ENCODE assay signal across 10 mouse cellular contexts in genomic region chr8:71374616-71375206, GRCm38 (mm10). TPM values are rescaled to one million over a fixed set of nuclear protein-coding genes. Genes with fewer than 3 reads are reported as not detected.
DNase-seq lines count a peak whose midpoint lies in the region; ATAC-seq and TF ChIP-seq lines count a peak whose summit lies in the region.
"Had no signal": no experiment of that assay in that cellular context is flagged by ENCODE, and none has a peak within 500 bp of the region (broad histone marks: within the 10 kb centered on the region; RNA-seq: fewer than 3 reads in every experiment).

No protein-coding gene starts in this region.

- intact Hi-C loops in gastrocnemius, adult 2 months (cut with DNase I), result loop anchor here (5.0 kb wide), 2 partner anchors 33 to 93 kb away; partner anchors contain the start of genes Ankle1 and Dda1
- intact Hi-C loops in gastrocnemius, postnatal 14 days (cut with DNase I; ENCODE audit: low total_unique reads), result loop anchor here (5.0 to 10.0 kb wide), 2 partner anchors 33 to 90 kb away; partner anchors contain the start of genes Abhd8, Ankle1, Dda1 and Mrpl34

- H3K9ac ChIP-seq in kidney, postnatal 0 days (ENCODE audit: low read depth, low read length), result no peak overlapping the region

- peaks cover 50% of the 10 kb centered on the region for H3K4me1 ChIP-seq in kidney, postnatal 0 days (replicated peaks; ENCODE audit: insufficient read depth, low read length)

- 62% methylated on average over 17 of the region's 17 CpGs for WGBS in kidney, postnatal 0 days

- no peak overlapping the region for H3K4me2 ChIP-seq in kidney, postnatal 0 days (ENCODE audit: low read length)

- H3K27ac ChIP-seq in gastrocnemius, adult 2 months, result peak overlapping the region; percentile 54
- H3K27ac ChIP-seq in kidney, postnatal 0 days, result no peak overlapping the region
- no peak overlapping the region for H3K27ac ChIP-seq in layer of hippocampus, adult 2 months

- H3K4me3 ChIP-seq in gastrocnemius, adult 2 months, result no peak overlapping the region
- H3K4me3 ChIP-seq in kidney, postnatal 0 days (replicated peaks; ENCODE audit: low read depth, low read length), result no peak overlapping the region
- H3K4me3 ChIP-seq in layer of hippocampus, adult 2 months, result no peak overlapping the region

- peak; percentile 48 for DNase-seq in gastrocnemius, adult 2 months
- DNase-seq in gastrocnemius, postnatal 14 days, result no peak
- peak; percentile 67 for DNase-seq in testis, postnatal 10 days (ENCODE audit: low spot score)
- no peak for DNase-seq in testis, postnatal 14 days (ENCODE audit: low spot score)
- peak; percentile 71 for DNase-seq in kidney, postnatal 0 days (ENCODE audit: low spot score)
- no peak for DNase-seq in layer of hippocampus, postnatal 36 days
- no peak for DNase-seq in layer of hippocampus, adult 2 months (ENCODE audit: low spot score in 2 of 2)
- no peak for DNase-seq in layer of hippocampus, adult 18-20 months (ENCODE audit: low spot score in 2 of 2)
- DNase-seq: right cerebral cortex, postnatal 14 days had no signal

- no peak for ATAC-seq in kidney, postnatal 0 days (replicated peaks; ENCODE audit: low FRiP score, low read depth)

- no peak for TF ChIP-seq CTCF in gastrocnemius, adult 2 months (IDR thresholded peaks at IDR 0.05)
- TF ChIP-seq CTCF in kidney, postnatal 0 days (IDR thresholded peaks at IDR 0.05; ENCODE audit: low read depth), result no peak
- TF ChIP-seq CTCF in layer of hippocampus, adult 2 months (conservative IDR thresholded peaks at IDR 0.05), result no peak

- peaks cover 40% of the 10 kb centered on the region for H3K36me3 ChIP-seq in kidney, postnatal 0 days (ENCODE audit: insufficient read depth, low read length)

- H3K9me3 ChIP-seq in kidney, postnatal 0 days (replicated peaks; ENCODE audit: low read length), result no peaks in the 10 kb centered on the region
- H3K9me3 ChIP-seq: midbrain, embryonic 12.5 days had no signal

- no peaks in the 10 kb centered on the region for H3K27me3 ChIP-seq in kidney, postnatal 0 days (ENCODE audit: insufficient read depth, low read length)

RNA-seq across cellular contexts. Expression of gene Ocel1, which starts 3.6 kb away (rescaled TPM):
- total RNA-seq in gastrocnemius, adult 2 months (2021), result 1 to 10 TPM; 6.0 to 8.4 TPM
- total RNA-seq in gastrocnemius, postnatal 14 days (2021), result 1 to 10 TPM; 5.9 to 7.5 TPM
- 8.1 and 8.4 TPM in 2 replicates for polyA plus RNA-seq in kidney, postnatal 0 days (2015; fragmentation: Nextera tagmentation; extraction: Ambion mirVana)
- total RNA-seq in layer of hippocampus, postnatal 36 days (2021), result 10 to 100 TPM; 12.1 to 14.1 TPM
- total RNA-seq in layer of hippocampus, adult 2 months (2021), result 10 to 100 TPM; 15.4 to 15.9 TPM
- 10 to 100 TPM; 14.3 to 17.9 TPM for total RNA-seq in layer of hippocampus, adult 18-20 months (2021)

RNA-seq across cellular contexts. Expression of gene Nr2f6, which starts 7.0 kb away (rescaled TPM):
- 10 to 100 TPM; 19.6 to 21.9 TPM for total RNA-seq in gastrocnemius, adult 2 months (2021)
- total RNA-seq in gastrocnemius, postnatal 14 days (2021), result 10 to 100 TPM; 16.0 to 21.5 TPM
- polyA plus RNA-seq in kidney, postnatal 0 days (2015; fragmentation: Nextera tagmentation; extraction: Ambion mirVana), result 110 and 138 TPM in 2 replicates
- total RNA-seq in layer of hippocampus, postnatal 36 days (2021), result 10 to 100 TPM; 42.6 to 47.1 TPM
- 10 to 100 TPM; 41.9 TPM for total RNA-seq in layer of hippocampus, adult 2 months (2021)
- 10 to 100 TPM; 44.6 to 46.5 TPM for total RNA-seq in layer of hippocampus, adult 18-20 months (2021)

RNA-seq across cellular contexts. Expression of gene Use1, which starts 8.1 kb away (rescaled TPM):
- total RNA-seq in gastrocnemius, adult 2 months (2021), result 100 to 1,000 TPM in 1 of 2 experiments, 10 to 100 TPM in 1; 79.7 to 104 TPM
- 10 to 100 TPM; 96.4 to 100.0 TPM for total RNA-seq in gastrocnemius, postnatal 14 days (2021)
- polyA plus RNA-seq in kidney, postnatal 0 days (2015; fragmentation: Nextera tagmentation; extraction: Ambion mirVana), result 129 and 140 TPM in 2 replicates
- 100 to 1,000 TPM; 105 to 108 TPM for total RNA-seq in layer of hippocampus, postnatal 36 days (2021)
- 100 to 1,000 TPM; 107 to 117 TPM for total RNA-seq in layer of hippocampus, adult 2 months (2021)
- total RNA-seq in layer of hippocampus, adult 18-20 months (2021), result 100 to 1,000 TPM; 111 to 127 TPM

RNA-seq across cellular contexts. Expression of gene Ushbp1, which starts 20.9 kb away (rescaled TPM):
- total RNA-seq in gastrocnemius, adult 2 months (2021), result 1 to 10 TPM; 6.4 to 9.3 TPM
- 10 to 100 TPM; 11.0 to 12.9 TPM for total RNA-seq in gastrocnemius, postnatal 14 days (2021)
- 18.8 and 20.4 TPM in 2 replicates for polyA plus RNA-seq in kidney, postnatal 0 days (2015; fragmentation: Nextera tagmentation; extraction: Ambion mirVana)
- total RNA-seq in layer of hippocampus, postnatal 36 days (2021), result 1 to 10 TPM; 3.6 to 5.1 TPM
- total RNA-seq in layer of hippocampus, adult 2 months (2021), result 1 to 10 TPM; 3.3 to 4.3 TPM
- 1 to 10 TPM; 3.3 TPM for total RNA-seq in layer of hippocampus, adult 18-20 months (2021)

RNA-seq across cellular contexts. Expression of gene Babam1, which starts 21.9 kb away (rescaled TPM):
- total RNA-seq in gastrocnemius, adult 2 months (2021), result 10 to 100 TPM; 60.8 to 69.6 TPM
- 10 to 100 TPM; 61.3 to 66.5 TPM for total RNA-seq in gastrocnemius, postnatal 14 days (2021)
- 92.3 and 96.4 TPM in 2 replicates for polyA plus RNA-seq in kidney, postnatal 0 days (2015; fragmentation: Nextera tagmentation; extraction: Ambion mirVana)
- total RNA-seq in layer of hippocampus, postnatal 36 days (2021), result 10 to 100 TPM; 92.1 to 93.4 TPM
- total RNA-seq in layer of hippocampus, adult 2 months (2021), result 100 to 1,000 TPM in 1 of 2 experiments, 10 to 100 TPM in 1; 98.3 to 102 TPM
- total RNA-seq in layer of hippocampus, adult 18-20 months (2021), result 100 to 1,000 TPM in 1 of 2 experiments, 10 to 100 TPM in 1; 94.1 to 103 TPM

Comparison
In these comparisons a context has a peak if more than half of its experiments do, and no peak if none do; other contexts are left out.
1. DNase-seq: peak in gastrocnemius, adult 2 months (single experiment), testis, postnatal 10 days (single experiment) and kidney, postnatal 0 days (single experiment); none in gastrocnemius, postnatal 14 days (single experiment), testis, postnatal 14 days (single experiment), layer of hippocampus, postnatal 36 days (0 of 2), layer of hippocampus, adult 2 months (0 of 2) and layer of hippocampus, adult 18-20 months (0 of 2).